Mouse (Mus musculus) intestine, postnatal 0 days (tissue): ENCODE results near the gene Hs2st1. TPM values are rescaled to one million over a fixed set of nuclear protein-coding genes. Genes with fewer than 3 reads are reported as not detected.

Source experiments
- ATAC-seq: fragments of 200-750 bp; cut with Nextera tagmentation; 2 replicates; pipeline ENCODE4 v1.8.0; 2017; ENCODE audit warnings: mild to moderate bottlenecking, moderate TSS enrichment, moderate library complexity
- H3K27ac ChIP-seq: fragments of 300-500 bp; sonication (generic); 2 replicates; pipeline ENCODE4 v1.5.1; 2014; ENCODE audit warnings: mild to moderate bottlenecking, low read depth, low read length, moderate library complexity
- H3K27me3 ChIP-seq: fragments of 300-500 bp; sonication (generic); replicated peaks from 2 replicates; pipeline ENCODE4 v1.6.1; 2014; ENCODE audit warnings: low read length, mixed read lengths; ENCODE audit not compliant: control insufficient read depth, insufficient read depth
- H3K36me3 ChIP-seq: fragments of 300-500 bp; sonication (generic); 2 replicates; pipeline ENCODE4 v1.6.1; 2014; ENCODE audit warnings: mild to moderate bottlenecking, moderate library complexity; ENCODE audit not compliant: control insufficient read depth, insufficient read depth
- H3K4me1 ChIP-seq: fragments of 300-500 bp; sonication (generic); replicated peaks from 2 replicates; pipeline ENCODE4 v1.6.1; 2014; ENCODE audit warnings: antibody characterized with exemption, low read length, mixed read lengths; ENCODE audit not compliant: control insufficient read depth, insufficient read depth
- H3K4me2 ChIP-seq: fragments of 300-500 bp; sonication (generic); replicated peaks from 2 replicates; pipeline ENCODE4 v1.6.1; 2014; ENCODE audit warnings: low read depth, mild to moderate bottlenecking, moderate library complexity
- H3K4me3 ChIP-seq: fragments of 300-500 bp; sonication (generic); 2 replicates; pipeline ENCODE4 v1.5.1; 2014; ENCODE audit warnings: low read depth, low read length
- H3K9ac ChIP-seq: fragments of 300-500 bp; sonication (generic); 2 replicates; pipeline ENCODE4 v1.6.1; 2014; ENCODE audit warnings: mild to moderate bottlenecking, low read depth, low read length
- H3K9me3 ChIP-seq: fragments of 300-500 bp; sonication (generic); 2 replicates; pipeline ENCODE4 v1.6.1; 2016; ENCODE audit warnings: mixed run types; ENCODE audit not compliant: control insufficient read depth
- CTCF ChIP-seq: sonication (generic); IDR thresholded peaks from 2 replicates; pipeline ENCODE4 v1.5.1; 2016; ENCODE audit warnings: low read depth, mild to moderate bottlenecking, control low read depth, antibody characterized with exemption, moderate library complexity
- WGBS: fragments of 180-500 bp; shearing (Covaris S2); extraction: QIAGEN DNeasy Blood & Tissue Kit; methylation state at CpG from one replicate; pipeline ENCODE4 v1.1.7; 2014; 5-methylcytosine and 5-hydroxymethylcytosine counted together
- polyA plus RNA-seq: library from polyadenylated mRNA; unstranded; fragments of >200 nt; fragmentation: Nextera tagmentation; extraction: Ambion mirVana; gene quantifications from 2 replicates; pipeline ENCODE4 v1.2.1, GENCODE M21; 2015

The Hs2st1 gene
- polyA plus RNA-seq, 1 experiment from 2014 or later, result 6.1 TPM

GRCm38 (mm10) chr3:144488787-144489186, 81.2 kb downstream of the Hs2st1 start:
- H3K9ac ChIP-seq, result no peak overlapping the region
- no peak for TF ChIP-seq CTCF
- no peaks in the 10 kb centered on the region for H3K27me3 ChIP-seq
- ATAC-seq, result no peak
- no peaks in the 10 kb centered on the region for H3K9me3 ChIP-seq
- H3K4me3 ChIP-seq, result no peak overlapping the region
- no peaks in the 10 kb centered on the region for H3K4me1 ChIP-seq
- H3K4me2 ChIP-seq, result no peak overlapping the region
- H3K36me3 ChIP-seq, result no peaks in the 10 kb centered on the region
- no peak overlapping the region for H3K27ac ChIP-seq
- 68% methylated on average over 2 of the region's 2 CpGs for WGBS

- ATAC-seq, result no peak
- H3K27ac ChIP-seq, result no peak overlapping the region
- WGBS, result 80% methylated on average over 5 of the region's 5 CpGs
- H3K9ac ChIP-seq, result no peak overlapping the region
- no peaks in the 10 kb centered on the region for H3K36me3 ChIP-seq
- H3K4me1 ChIP-seq, result no peaks in the 10 kb centered on the region
- H3K27me3 ChIP-seq, result no peaks in the 10 kb centered on the region
- H3K9me3 ChIP-seq, result no peaks in the 10 kb centered on the region
- TF ChIP-seq CTCF, result no peak
- no peak overlapping the region for H3K4me2 ChIP-seq
- H3K4me3 ChIP-seq, result no peak overlapping the region
Observed at GRCm38 (mm10) chr3:144480595-144480994, 89.4 kb downstream of the Hs2st1 start.

GRCm38 (mm10) chr3:144478427-144478794, 91.6 kb downstream of the Hs2st1 start:
- WGBS, result 78% methylated on average over 7 of the region's 7 CpGs
- Histone ChIP-seq H3K9me3 (no peaks in the 10 kb centered on the region), H3K27me3 (no peaks in the 10 kb centered on the region), H3K4me2 (no peak overlapping the region), H3K4me1 (no peaks in the 10 kb centered on the region), H3K36me3 (no peaks in the 10 kb centered on the region), H3K9ac (no peak overlapping the region), H3K4me3 (no peak overlapping the region), H3K27ac (no peak overlapping the region)
- no peak for TF ChIP-seq CTCF
- ATAC-seq, result no peak

- no peaks in the 10 kb centered on the region for H3K36me3 ChIP-seq
- peaks cover 2% of the 10 kb centered on the region; the same call in 1 of the 2 replicates for H3K4me1 ChIP-seq
- no peak for TF ChIP-seq CTCF
- 88% methylated on average over 12 of the region's 12 CpGs for WGBS
- ATAC-seq, result no peak
- H3K9me3 ChIP-seq, result no peaks in the 10 kb centered on the region
- H3K27me3 ChIP-seq, result no peaks in the 10 kb centered on the region
- no peak overlapping the region for H3K4me2 ChIP-seq
- H3K9ac ChIP-seq, result no peak overlapping the region
- no peak overlapping the region for H3K27ac ChIP-seq
- H3K4me3 ChIP-seq, result no peak overlapping the region
Observed at GRCm38 (mm10) chr3:144477707-144478426, 92.1 kb downstream of the Hs2st1 start.

GRCm38 (mm10) chr3:144475891-144476290, 94.1 kb downstream of the Hs2st1 start:
- H3K27me3 ChIP-seq, result no peaks in the 10 kb centered on the region
- no peak overlapping the region for H3K9ac ChIP-seq
- TF ChIP-seq CTCF, result no peak
- 87% methylated on average over 5 of the region's 5 CpGs for WGBS
- H3K9me3 ChIP-seq, result no peaks in the 10 kb centered on the region
- ATAC-seq, result no peak
- no peak overlapping the region for H3K4me2 ChIP-seq
- peaks cover 6% of the 10 kb centered on the region; the same call in 1 of the 2 replicates for H3K4me1 ChIP-seq
- H3K27ac ChIP-seq, result no peak overlapping the region
- no peaks in the 10 kb centered on the region for H3K36me3 ChIP-seq
- H3K4me3 ChIP-seq, result no peak overlapping the region

GRCm38 (mm10) chr3:144474726-144475125, 95.3 kb downstream of the Hs2st1 start:
- Histone ChIP-seq H3K27ac (no peak overlapping the region), H3K27me3 (no peaks in the 10 kb centered on the region), H3K4me1 (peaks cover 6% of the 10 kb centered on the region; the same call in 1 of the 2 replicates), H3K36me3 (no peaks in the 10 kb centered on the region), H3K9me3 (no peaks in the 10 kb centered on the region), H3K9ac (no peak overlapping the region), H3K4me3 (no peak overlapping the region), H3K4me2 (no peak overlapping the region)
- WGBS, result 66% methylated on average over 5 of the region's 5 CpGs
- no peak for TF ChIP-seq CTCF
- ATAC-seq, result no peak
